Mouse (Mus musculus): ENCODE measurements at regions not wholly inside any gene's neighbourhood (a gene's known extent, or its start where the extent isn't known, plus 50 kb on each side); places are given as distances from the start of the nearest gene placed in this dataset.

GRCm38 (mm10) chr5:111789904-111790303 is 56.2 kb downstream of the Gm26897 start:
- in situ Hi-C loops (cut with MboI, MseI) = no loop called here

GRCm38 (mm10) chr5:111790527-111790926 is 56.8 kb downstream of the Gm26897 start:
- in situ Hi-C loops (cut with MboI, MseI) = no loop called here

- in situ Hi-C loops (cut with MboI, MseI) = no loop called here
Observed at GRCm38 (mm10) chr5:111791089-111791561, 57.4 kb downstream of the Gm26897 start.

GRCm38 (mm10) chr5:111792746-111793145 is 59.0 kb downstream of the Gm26897 start:
- in situ Hi-C loops (cut with MboI, MseI) = no loop called here

GRCm38 (mm10) chr5:111793178-111793577 is 59.5 kb downstream of the Gm26897 start:
- in situ Hi-C loops (cut with MboI, MseI) = no loop called here

GRCm38 (mm10) chr5:111796889-111797288 is 63.2 kb downstream of the Gm26897 start:
- in situ Hi-C loops (cut with MboI, MseI) = no loop called here

GRCm38 (mm10) chr5:111799700-111800311 is 66.1 kb downstream of the Gm26897 start:
- in situ Hi-C loops (cut with MboI, MseI) = loop anchor here (25.0 kb wide), 1 partner anchor 1887 kb away; no protein-coding TSS in a partner anchor

- in situ Hi-C loops (cut with MboI, MseI) = loop anchor here (25.0 kb wide), 1 partner anchor 1887 kb away; no protein-coding TSS in a partner anchor
Observed at GRCm38 (mm10) chr5:111800511-111800910, 66.8 kb downstream of the Gm26897 start.

- in situ Hi-C loops (cut with MboI, MseI) = loop anchor here (25.0 kb wide), 1 partner anchor 1886 kb away; no protein-coding TSS in a partner anchor
Observed at GRCm38 (mm10) chr5:111801051-111801450, 67.3 kb downstream of the Gm26897 start.

GRCm38 (mm10) chr5:111804542-111804941 is 70.8 kb downstream of the Gm26897 start:
- in situ Hi-C loops (cut with MboI, MseI) = loop anchor here (25.0 kb wide), 1 partner anchor 1883 kb away; no protein-coding TSS in a partner anchor

- in situ Hi-C loops (cut with MboI, MseI) = loop anchor here (25.0 kb wide), 1 partner anchor 1882 kb away; no protein-coding TSS in a partner anchor
Observed at GRCm38 (mm10) chr5:111805150-111805549, 71.4 kb downstream of the Gm26897 start.

- in situ Hi-C loops (cut with MboI, MseI) = loop anchor here (25.0 kb wide), 1 partner anchor 1882 kb away; no protein-coding TSS in a partner anchor
Observed at GRCm38 (mm10) chr5:111805761-111806191, 72.1 kb downstream of the Gm26897 start.

GRCm38 (mm10) chr5:111810079-111810808 is 76.5 kb downstream of the Gm26897 start:
- in situ Hi-C loops (cut with MboI, MseI) = loop anchor here (25.0 kb wide), 1 partner anchor 1877 kb away; no protein-coding TSS in a partner anchor

- in situ Hi-C loops (cut with MboI, MseI) = loop anchor here (25.0 kb wide), 1 partner anchor 1875 kb away; no protein-coding TSS in a partner anchor
Observed at GRCm38 (mm10) chr5:111812581-111812980, 78.9 kb downstream of the Gm26897 start.

- in situ Hi-C loops (cut with MboI, MseI) = loop anchor here (25.0 kb wide), 1 partner anchor 1874 kb away; no protein-coding TSS in a partner anchor
Observed at GRCm38 (mm10) chr5:111813090-111813753, 79.5 kb downstream of the Gm26897 start.

- in situ Hi-C loops (cut with MboI, MseI) = loop anchor here (5.0 to 25.0 kb wide), 2 partner anchors 42 to 1872 kb away; no protein-coding TSS in a partner anchor
Observed at GRCm38 (mm10) chr5:111814893-111815760, 81.4 kb downstream of the Gm26897 start.

- in situ Hi-C loops (cut with MboI, MseI) = loop anchor here (25.0 kb wide), 1 partner anchor 1866 kb away; no protein-coding TSS in a partner anchor
Observed at GRCm38 (mm10) chr5:111820963-111821362, 87.2 kb downstream of the Gm26897 start.

GRCm38 (mm10) chr5:111822882-111823281 is 89.2 kb downstream of the Gm26897 start:
- in situ Hi-C loops (cut with MboI, MseI) = loop anchor here (25.0 kb wide), 1 partner anchor 1864 kb away; no protein-coding TSS in a partner anchor

GRCm38 (mm10) chr5:111823420-111823819 is 89.7 kb downstream of the Gm26897 start:
- in situ Hi-C loops (cut with MboI, MseI) = loop anchor here (25.0 kb wide), 1 partner anchor 1864 kb away; no protein-coding TSS in a partner anchor

GRCm38 (mm10) chr5:111823842-111824241 is 90.1 kb downstream of the Gm26897 start:
- in situ Hi-C loops (cut with MboI, MseI) = loop anchor here (25.0 kb wide), 1 partner anchor 1863 kb away; no protein-coding TSS in a partner anchor

All from regulatory T cell (primary cell).